Mouse (Mus musculus): ENCODE data around the gene Dad1.

The Dad1 gene

DNA sequence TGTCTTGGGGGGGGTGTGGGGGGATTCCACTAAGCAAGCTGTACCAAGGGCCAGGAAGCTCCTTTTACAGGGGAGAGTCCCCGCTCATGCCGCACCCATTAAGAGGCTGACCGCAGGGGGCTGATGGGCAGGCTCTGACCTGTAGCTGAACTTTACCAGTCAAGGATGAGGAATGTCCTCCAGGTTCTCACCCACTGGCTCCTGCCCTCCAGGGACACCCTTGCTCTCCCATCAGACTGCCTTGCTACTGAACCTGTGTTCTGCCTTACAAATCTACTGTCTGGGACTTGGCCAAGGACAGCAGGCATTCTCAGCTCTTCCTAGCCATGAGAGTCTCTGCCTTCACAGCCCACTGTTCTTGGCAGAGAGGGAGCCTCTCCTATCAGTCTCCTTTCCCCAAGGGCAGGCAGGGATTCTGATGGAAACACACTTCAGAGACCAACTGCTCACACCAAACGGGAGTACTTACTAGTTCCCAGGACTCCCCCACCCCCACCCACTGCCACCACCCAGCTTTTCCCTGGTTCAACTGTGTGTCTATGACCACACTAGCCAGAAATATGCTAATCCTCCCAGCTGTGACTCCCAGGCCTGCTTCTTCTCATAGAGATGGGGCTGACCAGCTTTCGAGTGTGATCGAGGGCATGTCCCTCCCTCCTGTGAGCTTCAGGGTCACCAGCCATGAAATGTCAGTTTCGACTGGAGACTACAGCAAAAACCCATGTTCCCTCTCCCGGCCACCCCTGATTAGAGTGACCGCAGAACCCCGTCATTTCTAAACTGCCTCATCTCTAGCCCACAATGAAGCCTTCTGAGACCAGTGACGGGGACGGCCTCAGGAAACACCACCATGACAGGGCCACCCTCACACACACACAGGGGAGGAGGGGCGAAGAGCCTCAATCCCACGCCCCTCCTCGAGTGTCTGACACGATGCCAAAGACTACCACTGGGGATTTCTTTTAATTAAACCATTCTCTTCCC lies 29.1 kb downstream of the Dad1 start:
- no peak for DNase-seq (ENCODE audit: low spot score)

DNA sequence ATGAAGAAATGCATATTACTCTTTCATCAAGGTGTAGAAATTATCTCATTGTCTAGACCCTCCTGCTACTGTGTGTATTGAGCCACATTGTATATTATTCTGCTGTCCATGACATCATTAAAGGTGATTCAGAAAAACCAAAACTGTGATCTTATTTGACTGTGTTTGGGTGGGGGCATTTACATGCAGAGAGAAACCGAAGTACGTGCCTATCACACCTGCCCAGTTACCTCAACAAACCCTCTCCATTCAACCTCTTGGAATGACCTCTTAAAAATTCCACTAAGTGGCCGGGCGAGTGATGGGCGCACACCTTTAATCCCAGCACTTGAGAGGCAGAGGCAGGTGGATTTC lies 29.9 kb downstream of the Dad1 start:
- no peak for DNase-seq (ENCODE audit: low spot score)

DNA sequence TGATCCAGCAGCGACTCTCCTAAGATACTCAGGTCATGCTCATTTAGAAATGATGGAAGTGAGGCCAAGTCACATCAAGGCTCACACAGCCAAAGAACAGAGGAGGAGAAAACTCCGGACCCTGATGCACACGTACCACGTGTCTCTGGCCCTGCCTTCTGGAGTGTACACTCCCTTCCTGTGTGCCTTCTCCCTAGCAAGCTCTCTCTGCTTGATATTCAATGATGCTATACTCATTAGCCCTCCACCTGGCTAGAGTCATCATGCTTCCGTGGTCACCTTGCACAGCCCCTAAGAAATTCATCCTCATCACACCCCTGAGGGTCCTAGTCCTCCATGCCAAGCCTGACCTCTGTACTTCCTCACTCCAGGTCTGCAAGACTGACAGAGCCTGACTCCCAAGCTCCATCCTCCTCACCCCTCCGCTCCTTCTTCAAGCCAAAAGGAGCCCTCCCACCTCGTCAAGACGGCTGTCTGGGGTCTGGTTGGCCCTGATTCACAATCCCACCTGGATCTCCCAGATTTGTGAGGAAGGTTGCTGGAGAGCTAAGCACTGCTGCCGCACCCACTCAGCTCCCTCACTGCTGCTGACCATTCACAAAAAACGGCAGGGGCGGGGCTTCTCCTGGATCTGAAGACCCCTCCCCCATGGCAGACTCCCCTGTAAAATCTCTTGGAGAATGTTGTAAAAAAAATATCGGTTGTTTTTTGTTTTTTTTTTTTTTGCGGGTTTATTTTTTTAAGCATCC lies 30.4 kb downstream of the Dad1 start:
- no peak for DNase-seq (ENCODE audit: low spot score)

DNA sequence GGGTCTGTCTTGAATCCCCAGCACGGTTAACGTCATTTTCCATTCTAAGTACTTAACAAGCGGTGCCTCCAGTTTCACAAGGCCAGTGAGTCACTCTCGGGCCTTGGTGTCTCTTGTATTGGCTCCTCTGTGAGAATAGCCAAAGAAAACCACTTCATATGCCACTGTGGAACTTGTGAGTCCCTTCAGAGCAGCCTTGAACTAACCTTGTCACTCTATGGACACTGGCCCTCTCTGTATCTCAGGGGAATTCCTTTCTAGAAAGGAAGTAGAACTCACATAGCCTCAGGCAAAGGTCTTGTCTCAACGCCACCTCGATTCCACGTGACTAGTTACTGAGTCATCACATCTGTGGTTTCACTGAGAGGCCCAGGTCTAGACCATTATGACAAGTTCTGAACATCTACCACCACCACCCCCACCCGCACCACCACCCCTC lies 31.6 kb downstream of the Dad1 start:
- DNase-seq (ENCODE audit: low spot score) = no peak

DNA sequence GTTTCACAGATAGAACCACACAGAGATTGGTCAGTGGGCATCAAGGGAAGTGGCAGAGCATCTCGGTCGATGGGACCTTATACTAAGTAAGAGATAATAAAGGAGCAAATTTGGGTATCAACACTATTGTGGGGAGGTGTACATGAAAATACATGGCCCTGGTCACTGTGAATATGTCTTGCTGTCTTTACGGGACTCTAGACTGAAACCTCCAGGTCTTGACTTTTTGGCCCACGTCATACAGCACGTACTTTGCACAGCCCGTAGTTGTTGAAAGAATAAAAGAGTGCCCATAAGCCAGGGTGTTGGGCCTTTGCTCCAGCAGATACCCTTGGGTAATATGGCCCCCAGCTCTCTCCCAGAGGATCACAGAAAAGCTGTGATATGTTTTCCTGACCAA lies 32.3 kb downstream of the Dad1 start:
- no peak for DNase-seq (ENCODE audit: low spot score)

DNA sequence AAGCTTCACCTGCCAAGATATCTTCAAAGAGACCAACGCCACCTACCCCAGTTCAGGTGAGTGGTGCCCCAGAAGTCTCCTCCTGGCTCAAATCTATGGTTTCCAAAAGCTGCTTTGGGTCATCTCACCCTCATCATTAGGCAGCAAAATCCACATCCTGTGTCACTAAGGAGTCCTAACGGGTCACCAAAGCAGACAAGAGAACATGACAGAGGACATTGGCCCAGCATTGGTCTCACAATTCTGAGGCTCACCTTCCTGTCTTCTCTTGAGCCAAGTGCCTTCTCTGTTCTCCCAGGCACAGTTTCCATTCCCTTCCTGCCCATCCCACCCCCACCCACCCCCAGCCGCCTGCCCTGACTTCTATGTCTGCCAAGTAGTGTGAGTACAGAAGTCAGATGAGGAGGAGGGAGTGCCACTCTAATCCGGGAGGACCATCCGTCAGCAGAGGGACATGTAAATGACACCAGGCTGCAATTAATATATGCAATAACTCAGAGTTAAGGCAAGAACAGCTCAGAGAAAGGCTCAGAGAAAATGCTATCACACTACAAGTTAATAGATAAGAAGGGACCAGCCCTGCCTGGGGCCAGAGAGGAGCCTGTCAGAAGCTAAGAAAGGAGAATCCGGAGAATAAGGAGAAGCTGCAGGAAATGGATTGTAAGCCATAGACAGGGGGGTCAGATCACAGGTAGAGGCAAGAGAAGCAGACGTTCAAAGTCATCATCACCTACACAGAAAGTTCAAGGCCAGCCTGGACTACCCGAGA lies 33.0 kb downstream of the Dad1 start:
- DNase-seq (ENCODE audit: low spot score) = no peak

DNA sequence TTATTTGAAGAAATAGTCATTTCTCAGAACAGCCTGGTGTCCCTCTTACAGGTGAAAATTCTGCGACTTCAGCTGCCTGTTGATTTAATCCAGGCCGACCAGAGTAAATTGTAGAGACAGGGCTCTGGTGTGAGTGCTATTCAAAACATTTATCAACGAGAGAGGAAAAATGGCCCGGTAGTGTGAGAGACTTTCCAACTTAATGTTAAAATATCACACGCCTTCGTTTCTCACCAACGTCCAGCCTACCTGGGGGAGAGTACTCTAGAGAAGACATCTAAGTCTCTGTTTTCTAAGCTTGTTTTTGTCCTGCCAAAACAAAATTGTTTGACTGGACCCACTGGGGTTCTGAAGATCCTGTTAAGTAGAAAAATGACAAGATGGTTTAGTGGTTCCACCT lies 34.1 kb downstream of the Dad1 start:
- no peak for DNase-seq (ENCODE audit: low spot score)

DNA sequence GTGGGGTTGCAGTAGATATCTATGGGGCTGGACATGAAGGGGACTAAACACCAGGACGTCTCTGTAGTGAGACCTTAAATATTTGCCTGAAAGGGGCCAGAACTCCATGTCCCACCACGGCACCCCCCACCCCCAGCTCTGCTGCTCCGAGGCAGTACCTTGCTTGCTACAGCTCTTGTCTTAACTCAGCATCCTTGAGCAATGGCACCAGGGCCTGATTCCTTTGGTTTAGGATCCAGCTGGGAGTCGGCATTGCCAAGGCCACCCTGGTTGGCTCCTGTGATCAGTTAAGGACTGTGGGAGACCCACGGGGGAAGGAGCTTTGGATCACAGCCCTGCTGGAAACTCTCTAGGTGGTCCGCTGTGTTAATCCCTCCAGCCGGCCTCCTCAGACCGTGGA lies 34.6 kb downstream of the Dad1 start:
- no peak for DNase-seq (ENCODE audit: low spot score)

DNA sequence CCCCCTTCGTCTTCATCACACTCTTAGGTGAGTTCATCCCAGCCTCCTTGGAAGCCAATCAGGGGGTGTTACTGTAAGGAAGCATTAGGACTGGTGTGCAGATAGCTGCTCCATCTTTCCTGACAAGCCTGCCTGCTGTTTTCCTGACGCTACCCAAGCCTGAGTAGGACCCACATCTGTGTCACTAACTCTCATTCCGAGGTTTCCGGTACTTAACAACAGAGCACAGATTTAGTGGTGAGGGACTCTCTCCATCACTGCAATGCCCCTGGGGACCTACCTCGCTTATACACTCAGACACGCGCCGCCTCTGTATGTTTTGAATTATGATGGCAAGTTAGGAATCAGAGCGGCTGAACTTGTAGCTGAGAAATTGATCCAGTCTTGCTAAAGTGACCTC lies 35.2 kb downstream of the Dad1 start:
- DNase-seq (ENCODE audit: low spot score) = no peak

DNA sequence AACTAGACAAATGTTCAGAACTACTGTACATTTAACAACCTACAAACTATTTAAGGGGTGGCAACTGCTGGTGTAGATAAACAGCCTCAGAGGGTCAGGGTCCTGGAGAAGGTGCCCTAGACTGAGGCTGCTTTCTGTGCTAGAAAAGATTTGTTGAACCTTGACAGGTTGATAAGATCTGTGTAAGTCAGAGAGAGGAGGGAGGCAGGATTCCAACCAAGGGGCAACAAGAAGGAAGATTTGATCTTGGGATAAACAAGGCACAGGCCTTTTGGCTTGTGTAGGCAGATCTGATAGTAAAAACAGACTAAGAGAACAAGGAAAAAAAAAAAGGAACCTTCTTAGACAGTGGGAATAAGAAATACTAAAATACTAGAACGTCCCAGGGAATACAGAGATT lies 35.7 kb downstream of the Dad1 start:
- DNase-seq (ENCODE audit: low spot score) = no peak

DNA sequence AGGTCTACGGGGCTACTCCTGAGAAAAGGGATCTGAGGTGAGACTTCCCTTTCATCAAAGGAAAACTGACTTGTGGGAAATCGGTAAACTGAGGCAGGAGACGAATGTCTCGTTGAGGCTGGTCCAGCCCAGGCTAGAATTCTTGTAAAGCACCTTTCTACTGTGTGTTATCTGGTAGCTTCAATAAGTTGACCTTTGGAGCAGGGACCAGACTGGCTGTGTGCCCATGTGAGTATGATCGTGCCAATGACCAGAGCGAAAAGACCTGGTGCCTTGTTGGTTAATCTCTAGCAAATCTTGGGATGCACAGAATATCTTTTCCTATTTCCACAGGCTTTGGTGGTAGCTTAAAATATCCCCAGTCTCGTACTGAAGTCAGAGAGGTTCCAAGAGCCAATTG lies 37.8 kb downstream of the Dad1 start:
- no peak for DNase-seq (ENCODE audit: low spot score)

DNA sequence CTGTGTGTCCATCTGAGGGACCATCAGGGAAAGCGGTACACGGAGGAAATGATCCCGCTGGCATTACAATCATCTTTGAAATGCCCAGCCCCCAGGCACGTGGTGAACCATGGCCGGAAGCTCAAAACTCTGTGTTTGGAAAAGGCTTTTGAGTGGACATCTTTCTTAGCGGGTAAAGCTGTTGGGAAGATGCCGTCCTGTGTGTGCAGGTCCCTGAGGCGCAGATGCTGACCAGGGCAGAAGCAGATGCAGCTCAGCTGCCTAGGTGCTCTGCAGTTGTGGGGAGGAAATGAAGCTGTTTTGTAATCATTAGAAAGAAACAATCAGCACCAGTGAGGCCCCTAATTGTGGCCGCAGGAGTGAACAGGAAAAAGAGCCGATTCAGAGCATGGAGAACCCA lies 39.0 kb downstream of the Dad1 start:
- DNase-seq (ENCODE audit: low spot score) = no peak

DNA sequence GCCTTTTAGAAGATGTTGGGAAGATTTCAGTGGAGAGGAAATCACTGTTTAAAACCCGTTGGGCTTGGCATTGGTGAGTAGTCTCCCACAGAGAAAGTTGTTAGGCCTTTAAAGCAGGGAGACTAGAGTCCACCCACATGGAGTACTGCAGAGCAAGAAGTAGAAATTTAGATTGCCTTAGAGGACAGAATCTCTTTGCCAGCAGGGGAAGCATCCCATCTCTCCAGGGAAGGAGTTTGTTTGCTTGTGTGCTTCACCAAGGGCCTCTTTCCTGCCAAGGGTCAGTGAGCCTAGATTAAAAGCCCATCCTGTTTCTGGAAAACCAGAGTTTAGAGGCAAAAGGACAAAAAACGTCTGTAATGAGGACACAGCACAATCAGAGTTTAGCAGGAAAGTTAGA lies 39.4 kb downstream of the Dad1 start:
- DNase-seq (ENCODE audit: low spot score) = no peak

DNA sequence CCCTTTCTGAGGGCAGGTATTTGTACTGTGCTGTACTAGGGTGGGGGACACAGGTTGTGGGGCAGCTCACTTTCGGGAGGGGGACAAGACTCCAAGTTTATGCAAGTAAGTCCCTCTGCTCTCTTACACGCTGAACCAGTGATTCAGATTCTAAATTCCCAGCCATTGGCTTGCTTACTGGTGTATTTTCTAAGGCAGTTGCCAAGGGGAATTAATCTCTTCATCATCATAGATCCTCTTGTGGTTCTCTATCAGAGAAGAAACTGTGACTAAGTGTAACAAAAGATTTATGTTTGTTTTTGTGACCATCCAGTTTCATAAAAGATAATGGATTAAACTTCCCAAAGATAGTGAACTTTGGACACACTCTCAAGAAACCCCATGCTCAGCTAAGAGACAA lies 40.2 kb downstream of the Dad1 start:
- no peak for DNase-seq (ENCODE audit: low spot score)

DNA sequence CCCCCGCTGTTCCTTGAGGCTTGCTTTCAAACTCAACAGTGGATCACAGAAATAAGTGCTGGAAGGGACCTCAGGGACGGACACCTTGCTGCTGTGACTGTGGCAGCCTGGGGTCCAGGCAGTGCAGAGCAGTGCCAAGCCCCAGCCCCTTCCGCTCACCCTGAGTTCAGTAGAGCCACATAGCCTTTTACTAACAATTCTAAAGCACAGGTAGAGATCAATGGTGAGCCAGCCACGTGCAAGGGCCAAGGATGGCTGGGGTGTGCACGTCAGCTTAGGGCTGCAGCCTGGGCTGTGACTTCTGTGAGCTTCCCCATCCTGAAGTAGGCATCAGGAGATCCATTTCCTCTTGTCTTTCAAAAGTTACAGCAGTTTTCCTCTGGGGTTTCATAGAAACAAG lies 42.1 kb downstream of the Dad1 start:
- no peak for DNase-seq (ENCODE audit: low spot score)

DNA sequence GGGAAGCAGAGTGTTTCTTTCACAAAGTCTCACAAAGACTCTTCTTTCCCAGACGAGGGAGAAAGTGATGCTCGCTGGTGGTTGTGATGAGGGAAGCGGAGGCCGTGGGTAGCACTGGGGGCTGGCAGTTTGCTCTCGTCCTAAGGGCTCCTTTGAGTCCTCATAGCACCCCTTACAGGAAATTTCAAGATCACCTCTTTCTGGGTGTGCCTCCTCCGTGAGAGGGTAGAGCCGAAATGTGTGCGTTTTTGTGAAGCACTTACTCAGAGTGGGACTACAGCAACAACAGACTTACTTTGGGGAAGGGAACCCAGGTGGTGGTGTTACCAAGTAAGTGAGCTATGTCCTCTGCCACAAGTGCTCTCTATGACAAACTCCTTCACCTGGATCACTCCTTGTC lies 42.7 kb downstream of the Dad1 start:
- DNase-seq (ENCODE audit: low spot score) = no peak

DNA sequence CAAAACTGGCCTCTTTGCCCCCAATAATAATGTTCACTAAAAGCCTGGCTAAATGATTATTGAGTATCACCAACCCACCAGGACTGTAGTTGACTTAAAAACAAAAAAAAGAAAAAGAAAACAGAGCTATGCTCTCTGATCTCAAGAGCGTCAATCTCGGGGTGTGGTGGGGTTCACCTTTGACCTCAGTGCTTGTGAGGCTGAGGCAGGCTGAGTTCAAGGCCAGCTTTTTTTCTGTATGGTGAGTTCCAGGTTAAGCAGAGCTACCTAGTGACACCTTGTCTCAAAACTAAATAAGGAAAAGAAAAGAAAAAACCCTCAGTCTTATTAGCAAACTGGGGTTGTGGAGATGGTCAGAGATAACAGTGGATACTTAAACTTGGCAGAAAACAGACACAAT lies 43.5 kb downstream of the Dad1 start:
- no peak for DNase-seq (ENCODE audit: low spot score)

DNA sequence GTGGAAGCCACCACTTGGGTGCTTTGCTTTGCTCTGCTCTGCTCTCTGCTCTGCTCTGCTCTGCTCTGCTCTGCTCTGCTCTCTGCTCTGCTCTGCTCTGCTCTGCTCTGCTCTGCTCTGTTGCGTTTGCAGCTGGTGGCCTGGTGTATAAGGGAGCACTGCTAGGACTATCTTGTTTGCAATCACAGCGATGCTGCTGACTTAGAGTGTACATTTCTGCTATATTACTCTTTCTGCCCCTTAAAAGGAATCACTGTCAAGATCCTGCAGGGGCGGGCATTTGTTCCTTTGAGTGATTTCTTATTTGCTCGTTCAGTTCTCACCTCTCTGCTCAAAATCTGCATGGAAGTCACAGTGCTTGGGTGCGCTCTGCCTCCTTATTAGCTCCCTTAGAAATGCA lies 44.0 kb downstream of the Dad1 start:
- DNase-seq (ENCODE audit: low spot score) = no peak

DNA sequence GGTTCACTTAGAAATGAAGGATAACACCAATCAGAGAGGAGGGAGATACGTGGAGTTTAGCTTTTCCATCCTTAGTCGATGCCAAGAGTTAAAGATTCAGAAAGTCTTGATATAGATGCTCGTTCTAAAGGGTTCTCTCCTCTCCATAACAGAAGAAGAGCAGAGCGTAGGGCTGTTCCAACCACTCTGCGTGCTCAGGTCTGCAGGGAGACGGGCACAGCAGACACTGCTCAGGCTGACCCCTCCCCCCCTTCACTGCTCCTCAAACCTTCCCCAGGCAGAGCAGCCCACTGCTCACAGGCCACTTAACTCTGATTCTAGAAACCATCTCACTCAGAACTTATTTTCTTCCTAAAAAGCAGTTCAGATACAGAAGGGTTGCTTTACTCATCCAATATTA lies 45.2 kb downstream of the Dad1 start:
- no peak for DNase-seq (ENCODE audit: low spot score)

DNA sequence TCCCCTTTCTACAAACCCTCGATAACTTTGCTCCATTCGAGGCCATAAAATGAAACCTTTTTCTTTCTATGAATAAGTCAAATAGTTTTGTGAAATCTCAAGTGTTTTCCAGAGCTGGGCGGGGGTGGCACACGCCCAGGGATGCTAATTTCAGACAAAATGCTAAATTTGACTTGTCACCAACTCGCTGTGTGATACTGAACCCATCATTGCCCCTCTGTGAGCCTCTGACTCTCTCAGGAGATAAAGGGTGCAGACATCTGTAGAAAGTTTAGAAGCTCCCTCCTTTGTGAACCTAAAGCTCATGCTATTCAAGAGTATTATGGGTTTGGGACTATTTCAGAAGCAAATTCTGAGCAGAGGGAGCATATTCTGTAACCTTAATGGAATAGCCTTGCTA lies 46.0 kb downstream of the Dad1 start:
- DNase-seq (ENCODE audit: low spot score) = no peak

DNA sequence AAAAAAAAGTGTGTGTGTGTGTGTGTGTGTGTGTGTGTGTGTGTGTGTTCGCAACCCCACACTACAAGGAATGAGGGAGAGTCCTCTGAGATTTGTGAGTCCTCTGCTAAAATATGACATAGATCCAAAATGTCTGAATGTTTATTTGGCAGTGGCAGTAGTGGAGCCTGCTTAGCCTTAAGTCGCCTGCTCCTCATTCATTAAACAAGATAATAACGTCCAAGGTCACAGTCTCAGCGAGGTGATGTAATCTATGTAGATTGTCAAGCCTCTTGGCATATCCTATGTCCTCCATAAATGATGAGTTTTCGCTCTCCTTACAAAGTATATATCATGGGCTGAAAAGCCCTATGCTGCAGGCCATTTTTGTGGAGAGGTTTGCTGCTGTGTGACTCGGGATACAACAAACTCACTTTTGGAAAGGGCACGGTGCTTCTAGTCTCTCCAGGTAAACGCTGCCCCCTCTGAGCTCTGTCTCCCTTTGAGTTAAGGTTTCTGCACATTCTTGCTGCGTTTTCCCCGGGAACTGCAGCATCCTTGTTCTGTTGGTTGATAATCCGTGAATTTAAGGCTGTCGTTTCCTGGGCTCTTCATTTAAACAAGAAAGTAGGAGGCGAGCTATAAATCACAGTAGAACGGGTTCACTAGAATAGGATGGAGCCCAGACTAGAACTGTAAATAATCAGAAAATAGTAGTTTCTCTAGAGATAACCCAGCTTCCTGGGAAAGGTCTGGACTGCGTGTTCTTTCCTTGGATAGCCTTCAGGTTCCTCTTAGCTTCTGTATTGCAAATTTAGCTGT lies 47.0 kb downstream of the Dad1 start:
- no peak for DNase-seq (ENCODE audit: low spot score)

DNA sequence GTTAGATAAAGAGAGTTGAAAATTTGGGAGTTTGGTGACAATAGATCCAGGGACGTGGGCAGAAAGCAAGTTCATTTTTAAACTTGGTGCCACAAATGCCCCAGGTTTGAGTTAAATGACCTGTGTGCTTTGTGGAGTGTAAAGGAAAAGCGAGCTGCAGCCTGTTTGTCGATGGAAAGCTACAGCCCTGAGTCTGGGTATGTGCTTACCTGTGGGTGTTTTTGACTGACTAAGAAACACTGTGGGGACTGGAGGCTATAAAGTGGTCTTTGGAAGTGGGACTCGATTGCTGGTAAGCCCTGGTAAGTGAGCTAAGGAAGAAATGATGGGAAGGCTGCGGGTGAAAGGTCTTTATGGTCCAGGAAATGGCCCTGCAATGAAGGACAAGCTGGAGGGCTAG lies 47.6 kb downstream of the Dad1 start:
- no peak for DNase-seq (ENCODE audit: low spot score)

Data from yolk sac, embryonic 10.5 days (tissue).